8 mouse cellular contexts compared by ENCODE assay signal in the genomic region with DNA sequence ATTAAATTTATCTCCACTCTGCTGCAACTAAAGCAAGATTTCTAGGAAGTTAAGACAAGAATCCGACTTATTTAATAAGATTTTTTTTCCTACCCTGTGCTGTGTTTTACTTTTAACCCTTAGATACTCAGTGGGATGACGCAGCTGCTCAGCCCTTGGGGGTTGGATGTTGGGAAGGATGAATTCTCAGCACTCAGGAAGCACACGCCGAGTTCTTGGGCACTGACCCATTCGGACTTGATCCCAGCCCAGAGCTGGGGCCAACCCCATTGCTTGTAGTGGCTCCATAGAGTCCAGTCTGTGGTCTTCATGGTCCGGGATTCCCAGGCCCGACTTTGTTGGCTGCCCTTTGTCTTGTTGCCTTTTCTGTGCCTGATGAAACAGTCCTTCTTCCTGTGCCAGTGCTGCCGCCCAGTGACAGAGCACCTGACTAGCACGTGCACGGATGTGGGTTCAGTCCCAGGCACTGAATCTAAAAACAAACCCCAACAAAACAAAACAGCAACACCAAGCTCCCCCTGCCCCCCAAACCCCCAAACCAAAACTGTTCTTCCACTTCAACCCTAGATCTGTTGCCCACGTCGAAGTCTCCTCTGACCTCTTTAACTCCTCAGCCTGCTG. TPM values are rescaled to one million over a fixed set of nuclear protein-coding genes. Genes with fewer than 3 reads are reported as not detected.
A peak's percentile ranks its signal among the peaks of the same experiment; 100 is the strongest.
DNase-seq lines count a peak whose midpoint lies in the region; ATAC-seq and TF ChIP-seq lines count a peak whose summit lies in the region.

No protein-coding gene starts in this region.

- ATAC-seq in forebrain, postnatal 0 days = no peak
- 0 out of 2 replicates have a peak, but pooled peaks have one; percentile 57 for ATAC-seq in intestine, postnatal 0 days
- no peak for ATAC-seq in lung, embryonic 14.5 days (ENCODE audit: insufficient read depth)

- no peak overlapping the region for H3K4me2 ChIP-seq in forebrain, postnatal 0 days (ENCODE audit: low read depth)
- H3K4me2 ChIP-seq in intestine, postnatal 0 days (replicated peaks; ENCODE audit: low read depth) = 0 out of 2 replicates have a peak overlapping the region, but pooled peaks have one; percentile 37
- peak overlapping the region; percentile 35 for H3K4me2 ChIP-seq in lung, embryonic 14.5 days

- TF ChIP-seq CTCF in forebrain, postnatal 0 days (IDR thresholded peaks at IDR 0.05; ENCODE audit: low read depth) = peak; percentile 44
- TF ChIP-seq CTCF in intestine, postnatal 0 days (IDR thresholded peaks at IDR 0.05; ENCODE audit: low read depth) = peak; percentile 75
- peak; percentile 58 for TF ChIP-seq CTCF in lung, embryonic 14.5 days (IDR thresholded peaks at IDR 0.05; ENCODE audit: low read depth)
- TF ChIP-seq CTCF in spleen, adult 2 months (IDR thresholded peaks at IDR 0.05; ENCODE audit: extremely low read depth, insufficient read depth, insufficient read length, insufficient replicate concordance) = peak; percentile 61; the same call in 1 of the 2 replicates

- no peak overlapping the region for H3K27ac ChIP-seq in forebrain, postnatal 0 days (ENCODE audit: low read depth, low read length)
- peak overlapping the region; percentile 28; the same call in 1 of the 2 replicates for H3K27ac ChIP-seq in intestine, postnatal 0 days (ENCODE audit: low read depth, low read length)
- 0 out of 2 replicates have a peak overlapping the region, but pooled peaks have one; percentile 46 for H3K27ac ChIP-seq in lung, embryonic 14.5 days (ENCODE audit: low read depth)
- H3K27ac ChIP-seq in spleen, adult 2 months (ENCODE audit: insufficient read depth, low read length) = peak overlapping the region; percentile 54

- no peaks in the 10 kb centered on the region for H3K36me3 ChIP-seq in forebrain, postnatal 0 days (ENCODE audit: insufficient read depth)
- H3K36me3 ChIP-seq in intestine, postnatal 0 days (ENCODE audit: control insufficient read depth, insufficient read depth) = no peaks in the 10 kb centered on the region
- H3K36me3 ChIP-seq in lung, embryonic 14.5 days (ENCODE audit: insufficient read depth) = no peaks in the 10 kb centered on the region
- H3K36me3 ChIP-seq in spleen, adult 2 months (ENCODE audit: control insufficient read depth, insufficient read depth, low read length) = no peaks in the 10 kb centered on the region

- WGBS in forebrain, postnatal 0 days = 34% methylated on average over 12 of the region's 12 CpGs
- WGBS in intestine, postnatal 0 days = 29% methylated on average over 12 of the region's 12 CpGs
- WGBS in lung, embryonic 14.5 days = 28% methylated on average over 12 of the region's 12 CpGs
- 12% methylated on average over 12 of the region's 12 CpGs for WGBS in spleen, adult 2 months

- H3K4me1 ChIP-seq in forebrain, postnatal 0 days (ENCODE audit: insufficient read depth) = no peaks in the 10 kb centered on the region
- H3K4me1 ChIP-seq in intestine, postnatal 0 days (replicated peaks; ENCODE audit: control insufficient read depth, insufficient read depth, low read length) = 0 out of 2 replicates have a peak, but pooled peaks cover 7% of the 10 kb centered on the region
- peaks cover 11% of the 10 kb centered on the region for H3K4me1 ChIP-seq in lung, embryonic 14.5 days (ENCODE audit: insufficient read depth)
- peaks cover 25% of the 10 kb centered on the region for H3K4me1 ChIP-seq in spleen, adult 2 months (ENCODE audit: control insufficient read depth, insufficient read depth, insufficient read length)

- H3K9ac ChIP-seq in forebrain, postnatal 0 days = no peak overlapping the region
- no peak overlapping the region for H3K9ac ChIP-seq in intestine, postnatal 0 days (ENCODE audit: low read depth, low read length)
- H3K9ac ChIP-seq in lung, embryonic 14.5 days = no peak overlapping the region

- no peak overlapping the region for H3K4me3 ChIP-seq in forebrain, postnatal 0 days (ENCODE audit: low read depth, low read length)
- H3K4me3 ChIP-seq in intestine, postnatal 0 days (ENCODE audit: low read depth, low read length) = no peak overlapping the region
- H3K4me3 ChIP-seq in lung, embryonic 14.5 days (ENCODE audit: low read depth, low read length) = no peak overlapping the region
- H3K4me3 ChIP-seq in spleen, adult 2 months (ENCODE audit: extremely low read depth, insufficient read depth, insufficient read length) = no peak overlapping the region; the same call in 1 of the 2 replicates

- no peak for TF ChIP-seq POLR2A in spleen, adult 2 months (IDR thresholded peaks at IDR 0.05; ENCODE audit: low read depth, low read length)

- H3K9me3 ChIP-seq in forebrain, postnatal 0 days (ENCODE audit: low read length) = no peaks in the 10 kb centered on the region
- H3K9me3 ChIP-seq in intestine, postnatal 0 days (ENCODE audit: control insufficient read depth) = no peaks in the 10 kb centered on the region
- no peaks in the 10 kb centered on the region for H3K9me3 ChIP-seq in lung, embryonic 14.5 days (ENCODE audit: low read depth, low read length)

- DNase-seq in right cerebral cortex, adult 18-20 months = peak; percentile 56
- no peak for DNase-seq in right cerebral cortex, adult 2 months (ENCODE audit: low spot score in 2 of 2)
- peak; percentile 83 for DNase-seq in adrenal gland, postnatal 14 days
- no peak for DNase-seq in forebrain, postnatal 0 days
- peak; percentile 51 for DNase-seq in lung, embryonic 14.5 days
- peak; percentile 86 to 87 for DNase-seq in spleen, adult 2 months (ENCODE audit: low read depth in 1 of 2, low spot score in 2 of 2)
- DNase-seq in ovary, adult 18-20 months (ENCODE audit: low spot score) = no peak

- H3K27me3 ChIP-seq in forebrain, postnatal 0 days (ENCODE audit: insufficient read depth, low read length) = no peaks in the 10 kb centered on the region
- H3K27me3 ChIP-seq in intestine, postnatal 0 days (replicated peaks; ENCODE audit: control insufficient read depth, insufficient read depth, low read length) = no peaks in the 10 kb centered on the region
- H3K27me3 ChIP-seq in lung, embryonic 14.5 days (ENCODE audit: insufficient read depth, low read length) = no peaks in the 10 kb centered on the region
- no peaks in the 10 kb centered on the region for H3K27me3 ChIP-seq in spleen, adult 2 months (ENCODE audit: control insufficient read depth, insufficient read depth, low read length)

RNA-seq across cellular contexts. Expression of a gene that starts 43.5 kb away (rescaled TPM):
- 355 and 386 TPM in 2 replicates for total RNA-seq in adrenal gland, postnatal 14 days (2021)
- 73.6 and 84.7 TPM in 2 replicates for total RNA-seq in forebrain, postnatal 0 days (2014; rRNA removed)
- polyA plus RNA-seq in forebrain, postnatal 0 days (2015; fragmentation: Nextera tagmentation; extraction: Ambion mirVana) = 35.1 and 42.7 TPM in 2 replicates
- polyA plus RNA-seq in intestine, postnatal 0 days (2015; fragmentation: Nextera tagmentation; extraction: Ambion mirVana) = 54.6 and 55.5 TPM in 2 replicates
- 199 and 201 TPM in 2 replicates for polyA plus RNA-seq in lung, embryonic 14.5 days (2014; fragmentation: Nextera tagmentation; extraction: Ambion mirVana)
- 159 and 196 TPM in 2 replicates for polyA plus RNA-seq in spleen, adult 2 months (2012; rRNA removed)

Comparison
In these comparisons a context has a peak if more than half of its experiments do, and no peak if none do; other contexts are left out.
1. DNase-seq: peak in right cerebral cortex, adult 18-20 months (single experiment), adrenal gland, postnatal 14 days (single experiment), lung, embryonic 14.5 days (single experiment) and spleen, adult 2 months (2 of 2); none in right cerebral cortex, adult 2 months (0 of 2), forebrain, postnatal 0 days (single experiment) and ovary, adult 18-20 months (single experiment).
2. Peak in every context shown above with its lines, with median percentiles within 50 percentile points of each other: CTCF ChIP-seq.